Mouse (Mus musculus) small intestine, adult 2 months (tissue): Measurements from ENCODE around the gene P2rx3.

Source experiments
- CTCF ChIP-seq: fragments of 200-500 bp; IDR thresholded peaks from 2 replicates; pipeline ENCODE4 v1.5.1; 2012; ENCODE audit warnings: low read depth, mild to moderate bottlenecking, control low read depth, inconsistent platforms, low read length, moderate library complexity, mixed read lengths; ENCODE audit not compliant: insufficient replicate concordance, insufficient read length; ENCODE audit errors: extremely low read depth
- POLR2A ChIP-seq: fragments of 200-500 bp; IDR thresholded peaks from 2 replicates; pipeline ENCODE4 v1.6.1; 2012; ENCODE audit warnings: low read depth, mild to moderate bottlenecking, control low read depth, inconsistent platforms, low read length, moderate library complexity

DNA sequence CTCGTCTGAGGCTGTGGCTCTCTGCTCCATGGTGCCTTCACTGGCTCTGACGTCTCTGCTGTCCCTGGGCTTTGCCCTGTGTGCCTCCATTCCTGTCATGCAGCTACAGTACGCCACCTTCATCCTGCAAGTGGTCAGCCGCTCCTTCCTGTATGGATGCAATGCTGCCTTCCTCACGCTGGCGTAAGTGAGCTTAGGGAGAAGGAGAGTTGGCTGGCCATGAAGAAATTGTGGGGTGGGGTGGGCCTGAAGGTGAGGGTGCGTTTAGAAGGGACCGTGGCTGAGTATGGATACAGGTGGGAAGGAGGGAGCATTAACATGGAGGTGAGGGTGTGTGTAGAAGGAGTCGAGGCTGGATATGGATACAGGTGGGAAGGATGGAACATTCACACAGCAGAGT lies 81.8 kb downstream of the P2rx3 start:
- no peak for TF ChIP-seq CTCF
- TF ChIP-seq POLR2A: no peak
